Mouse (Mus musculus) embryonic facial prominence, embryonic 14.5 days (tissue): ENCODE measurements around the gene Gm42417. TPM values are rescaled to one million over a fixed set of nuclear protein-coding genes. Genes with fewer than 3 reads are reported as not detected.

Source experiments
- ATAC-seq: fragments of 200-750 bp; cut with Nextera tagmentation; 2 replicates; pipeline ENCODE4 v1.8.0; 2017; ENCODE audit warnings: low read depth, moderate number of reproducible peaks, moderate TSS enrichment
- DNase-seq: peaks from one replicate; pipeline ENCODE4 v3.0.0-alpha.2; 2015; ENCODE audit warnings: low spot score
- H3K27ac ChIP-seq: fragments of 300-500 bp; sonication (generic); replicated peaks from 2 replicates; pipeline ENCODE4 v1.5.1; 2014; ENCODE audit warnings: low read depth, mild to moderate bottlenecking, low read length, moderate library complexity
- H3K27me3 ChIP-seq: fragments of 300-500 bp; sonication (generic); replicated peaks from 2 replicates; pipeline ENCODE4 v1.6.1; 2014; ENCODE audit warnings: low read length; ENCODE audit not compliant: control insufficient read depth, insufficient read depth
- H3K36me3 ChIP-seq: fragments of 300-500 bp; sonication (generic); 2 replicates; pipeline ENCODE4 v1.6.1; 2014; ENCODE audit warnings: low read length, mixed read lengths; ENCODE audit not compliant: control insufficient read depth, insufficient read depth
- H3K4me1 ChIP-seq: fragments of 300-500 bp; sonication (generic); 2 replicates; pipeline ENCODE4 v1.6.1; 2014; ENCODE audit warnings: antibody characterized with exemption, low read length; ENCODE audit not compliant: control insufficient read depth, insufficient read depth
- H3K4me2 ChIP-seq: fragments of 300-500 bp; sonication (generic); 2 replicates; pipeline ENCODE4 v1.6.1; 2014; ENCODE audit warnings: low read depth, mild to moderate bottlenecking, low read length, moderate library complexity, mixed read lengths
- H3K4me3 ChIP-seq: fragments of 300-500 bp; sonication (generic); 2 replicates; pipeline ENCODE4 v1.5.1; 2014; ENCODE audit warnings: low read depth, mild to moderate bottlenecking, low read length
- H3K9ac ChIP-seq: fragments of 300-500 bp; sonication (generic); 2 replicates; pipeline ENCODE4 v1.6.1; 2014; ENCODE audit warnings: low read depth, mild to moderate bottlenecking, low read length, moderate library complexity, mixed read lengths
- H3K9me3 ChIP-seq: fragments of 300-500 bp; sonication (generic); 2 replicates; pipeline ENCODE4 v1.6.1; 2016; ENCODE audit warnings: low read length; ENCODE audit not compliant: control insufficient read depth
- WGBS: fragments of 180-500 bp; shearing (Covaris S2); extraction: QIAGEN DNeasy Blood & Tissue Kit; methylation state at CpG from one replicate; pipeline ENCODE4 v1.1.7; 2014; 5-methylcytosine and 5-hydroxymethylcytosine counted together
- polyA plus RNA-seq: library from polyadenylated mRNA; unstranded; fragments of >200 nt; fragmentation: Nextera tagmentation; extraction: Ambion mirVana; gene quantifications from 2 replicates; pipeline ENCODE4 v1.2.1, GENCODE M21; 2014

Gm42417 gene
- not detected in 2 replicates for polyA plus RNA-seq

GRCm38 (mm10) chr1:36539186-36539585 is at the start of gene Gm42417:
Gm42417 (minus strand) TSS chr1:36539429.
- H3K27ac ChIP-seq, result no peak within 1 kb of the TSS
- no peak within 1 kb of the TSS for H3K4me3 ChIP-seq
- no peak within 1 kb of the TSS for H3K9ac ChIP-seq
- 44% methylated on average over 8 of the region's 9 CpGs for WGBS
- H3K36me3 ChIP-seq, result peaks cover 42% of the 10 kb centered on the region
- no peak for ATAC-seq
- H3K9me3 ChIP-seq, result no peaks in the 10 kb centered on the region
- DNase-seq, result no peak
- no peaks in the 10 kb centered on the region for H3K4me1 ChIP-seq
- H3K4me2 ChIP-seq, result no peak within 1 kb of the TSS
- H3K27me3 ChIP-seq, result no peaks in the 10 kb centered on the region

- DNase-seq (no peak), ATAC-seq (no peak)
- WGBS, result 83% methylated on average over 6 of the region's 6 CpGs
- Histone ChIP-seq H3K9me3 (no peaks in the 10 kb centered on the region), H3K27me3 (no peaks in the 10 kb centered on the region), H3K4me1 (peaks cover 18% of the 10 kb centered on the region), H3K27ac (peak overlapping the region; percentile 78), H3K4me3 (no peak overlapping the region), H3K4me2 (no peak overlapping the region), H3K9ac (no peak overlapping the region), H3K36me3 (no peaks in the 10 kb centered on the region)
Observed at GRCm38 (mm10) chr1:36587860-36588259, 48.6 kb upstream of the Gm42417 start.

GRCm38 (mm10) chr1:36586288-36586687 is 47.1 kb upstream of the Gm42417 start:
- 34% methylated on average over 4 of the region's 4 CpGs for WGBS
- Histone ChIP-seq H3K27me3 (no peaks in the 10 kb centered on the region), H3K4me3 (no peak overlapping the region), H3K4me1 (peaks cover 20% of the 10 kb centered on the region), H3K36me3 (no peaks in the 10 kb centered on the region), H3K9ac (no peak overlapping the region), H3K27ac (no peak overlapping the region), H3K9me3 (no peaks in the 10 kb centered on the region), H3K4me2 (no peak overlapping the region)
- no peak for DNase-seq
- ATAC-seq, result no peak

DNA sequence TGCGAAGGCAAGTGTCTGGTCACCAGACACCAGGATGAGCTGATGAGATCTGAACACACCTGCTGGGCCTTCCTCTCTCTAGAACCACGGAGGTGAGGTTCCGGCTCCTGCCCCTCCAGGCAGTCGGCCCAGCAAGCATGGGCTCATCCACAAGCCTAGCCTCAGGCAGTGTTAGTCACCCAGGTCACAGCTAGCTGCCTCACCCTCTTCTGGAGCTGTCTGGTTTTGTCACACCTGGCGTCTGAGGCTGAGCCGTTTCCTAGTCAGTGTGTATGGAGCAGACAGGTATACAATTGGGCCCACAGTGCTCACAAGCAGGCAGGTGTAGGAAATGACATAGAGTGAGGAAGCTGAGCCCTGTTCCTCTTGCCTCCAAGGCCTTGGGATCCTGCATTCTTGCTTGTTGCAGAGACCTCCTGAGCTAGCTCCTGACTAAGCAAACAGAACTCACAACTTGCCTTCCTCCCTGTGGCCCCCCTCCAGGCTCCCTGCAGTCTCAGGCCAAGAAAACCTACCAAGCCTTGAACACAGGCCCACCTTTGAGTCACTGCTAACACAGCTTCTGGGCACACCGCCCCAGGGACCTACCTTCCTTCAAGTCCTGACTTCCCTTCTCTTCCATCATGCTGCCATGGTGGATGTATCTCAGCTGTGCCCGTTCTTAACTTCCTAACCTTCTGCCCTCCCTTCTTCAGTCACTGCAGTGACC is 44.3 kb upstream of the Gm42417 start:
- WGBS, result 72% methylated on average over 8 of the region's 8 CpGs
- H3K4me2 ChIP-seq, result no peak overlapping the region
- ATAC-seq (no peak), DNase-seq (no peak)
- H3K4me1 ChIP-seq, result peaks cover 34% of the 10 kb centered on the region
- no peaks in the 10 kb centered on the region for H3K27me3 ChIP-seq
- no peak overlapping the region for H3K27ac ChIP-seq
- H3K9ac ChIP-seq, result no peak overlapping the region
- H3K9me3 ChIP-seq, result no peaks in the 10 kb centered on the region
- H3K4me3 ChIP-seq, result no peak overlapping the region
- no peaks in the 10 kb centered on the region for H3K36me3 ChIP-seq

DNA sequence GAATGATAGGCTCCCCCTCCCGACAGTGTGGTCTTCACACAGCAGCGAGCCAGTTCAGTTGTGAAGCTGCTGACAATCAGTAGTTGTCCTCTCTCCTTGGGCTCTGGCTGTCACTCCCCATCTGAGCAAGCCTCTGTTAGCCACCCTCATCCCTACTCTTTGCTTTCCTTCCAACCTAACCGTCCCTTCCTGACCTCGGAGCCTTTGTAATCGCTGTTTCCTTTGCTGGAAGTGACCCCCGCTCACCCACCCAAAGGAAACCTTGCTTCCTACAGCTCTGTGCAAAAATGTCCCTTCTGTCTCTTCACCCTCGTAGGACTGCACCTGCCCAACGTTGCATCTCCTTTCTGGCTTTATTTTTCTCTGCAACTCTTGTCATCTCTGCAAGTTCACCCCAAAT is 43.0 kb upstream of the Gm42417 start:
- Histone ChIP-seq H3K4me2 (no peak overlapping the region), H3K36me3 (no peaks in the 10 kb centered on the region), H3K4me1 (peaks cover 25% of the 10 kb centered on the region), H3K9ac (no peak overlapping the region), H3K27ac (no peak overlapping the region), H3K4me3 (no peak overlapping the region), H3K9me3 (no peaks in the 10 kb centered on the region), H3K27me3 (no peaks in the 10 kb centered on the region)
- WGBS, result 64% methylated on average over 8 of the region's 8 CpGs
- ATAC-seq (no peak), DNase-seq (no peak)

- H3K4me3 ChIP-seq, result no peak overlapping the region
- DNase-seq, result no peak
- no peak for ATAC-seq
- H3K4me1 ChIP-seq, result peaks cover 25% of the 10 kb centered on the region
- peak overlapping the region; percentile 88 for H3K27ac ChIP-seq
- no peak overlapping the region for H3K4me2 ChIP-seq
- WGBS, result 73% methylated on average over 5 of the region's 5 CpGs
- no peaks in the 10 kb centered on the region for H3K9me3 ChIP-seq
- H3K27me3 ChIP-seq, result no peaks in the 10 kb centered on the region
- no peak overlapping the region for H3K9ac ChIP-seq
- H3K36me3 ChIP-seq, result no peaks in the 10 kb centered on the region
Observed at GRCm38 (mm10) chr1:36581260-36581659, 42.0 kb upstream of the Gm42417 start.

DNA sequence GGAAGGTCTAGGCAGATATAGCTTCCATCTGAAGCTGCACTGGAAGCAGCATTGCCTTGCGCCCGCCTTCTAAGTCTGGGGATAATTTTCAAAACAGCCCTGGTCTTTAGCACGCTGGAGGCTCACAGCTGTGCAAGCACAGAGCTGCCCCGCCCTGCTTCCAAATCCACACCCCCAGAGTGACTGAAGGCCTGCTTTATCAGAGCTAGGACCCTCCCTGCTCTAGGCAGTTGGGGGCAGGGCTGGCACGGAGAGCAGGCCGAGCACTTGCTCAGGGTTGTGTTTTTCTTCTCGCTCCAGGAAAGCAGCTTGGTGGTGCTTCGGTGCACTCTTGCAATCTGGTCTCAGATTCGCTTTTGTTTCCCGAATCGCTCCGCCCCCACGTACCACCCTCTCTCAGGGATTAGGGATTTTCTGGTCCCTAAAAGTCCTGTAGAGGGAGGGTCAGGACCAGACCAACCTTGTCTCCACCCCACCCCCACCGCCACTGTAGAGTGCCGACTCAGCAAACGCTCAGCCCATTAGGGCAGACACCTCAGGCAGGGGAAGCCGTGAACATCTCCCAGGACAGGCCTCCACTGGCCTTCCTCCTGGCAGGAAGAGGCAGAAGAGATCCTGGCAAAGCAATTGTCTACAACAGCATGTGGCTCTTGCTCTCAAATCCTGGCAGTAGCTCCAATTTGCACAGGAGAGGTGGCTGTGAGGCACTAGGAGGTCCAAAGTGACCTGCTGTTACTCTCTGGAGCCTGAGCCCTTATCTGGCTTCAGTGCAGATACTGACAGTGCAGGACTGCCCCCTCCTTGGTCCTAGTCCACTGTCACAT is 41.4 kb upstream of the Gm42417 start:
- ATAC-seq, result peak; percentile 96
- peak; percentile 95 for DNase-seq
- H3K9ac ChIP-seq, result peak overlapping the region; percentile 14
- no peaks in the 10 kb centered on the region for H3K27me3 ChIP-seq
- peak overlapping the region; percentile 47 for H3K4me2 ChIP-seq
- peak overlapping the region; percentile 88 for H3K27ac ChIP-seq
- no peaks in the 10 kb centered on the region for H3K36me3 ChIP-seq
- peaks cover 29% of the 10 kb centered on the region for H3K4me1 ChIP-seq
- H3K4me3 ChIP-seq, result peak overlapping the region; percentile 16
- no peaks in the 10 kb centered on the region for H3K9me3 ChIP-seq
- WGBS, result 3% methylated on average over 17 of the region's 17 CpGs

GRCm38 (mm10) chr1:36579974-36580383 is 40.8 kb upstream of the Gm42417 start:
- 11% methylated on average over 6 of the region's 6 CpGs for WGBS
- Histone ChIP-seq H3K36me3 (no peaks in the 10 kb centered on the region), H3K9ac (peak overlapping the region; percentile 14), H3K9me3 (no peaks in the 10 kb centered on the region), H3K27me3 (no peaks in the 10 kb centered on the region), H3K4me1 (peaks cover 29% of the 10 kb centered on the region), H3K4me3 (no peak overlapping the region), H3K27ac (peak overlapping the region; percentile 88), H3K4me2 (peak overlapping the region; percentile 47)
- ATAC-seq (peak; percentile 76), DNase-seq (no peak)
